Mouse (Mus musculus): Measurements from ENCODE around the gene Galnt10. TPM values are rescaled to one million over a fixed set of nuclear protein-coding genes. Genes with fewer than 3 reads are reported as not detected.
A peak's percentile ranks its signal among the peaks of the same experiment; 100 is the strongest.

Gene Galnt10
- 9.9 and 11.2 TPM in 2 replicates for polyA plus RNA-seq (2012; rRNA removed)

- Histone ChIP-seq H3K27me3 (ENCODE audit: control insufficient read depth, insufficient read depth, low read length) (no peaks in the 10 kb centered on the region; the same call in 1 of the 2 replicates), H3K27ac (ENCODE audit: insufficient read depth, low read length) (peak within 1 kb of the TSS; percentile 4; the same call in 1 of the 2 replicates), H3K4me3 (replicated peaks; ENCODE audit: insufficient read depth, low read depth, low read length) (peak within 1 kb of the TSS; percentile 67), H3K4me1 (ENCODE audit: control insufficient read depth, insufficient read depth, low read length) (no peaks in the 10 kb centered on the region)
- peak; percentile 81 to 87 for DNase-seq
- TF ChIP-seq CTCF (IDR thresholded peaks at IDR 0.05; ENCODE audit: borderline replicate concordance, insufficient read depth, low read depth, low read length) (peak; percentile 15; the same call in 1 of the 2 replicates), POLR2A (IDR thresholded peaks at IDR 0.05; ENCODE audit: borderline replicate concordance, insufficient read depth, low read length) (no peak)
- under 1% methylated on average over 60 of the region's 60 CpGs for WGBS
Observed at GRCm38 (mm10) chr11:57645018-57645559, at the start of gene Galnt10. Gene Galnt10 (plus strand): TSS chr11:57645442.

- no peak for DNase-seq
- no peak overlapping the region for H3K4me3 ChIP-seq (replicated peaks; ENCODE audit: insufficient read depth, low read depth, low read length)
- no peaks in the 10 kb centered on the region; the same call in 1 of the 2 replicates for H3K27me3 ChIP-seq (ENCODE audit: control insufficient read depth, insufficient read depth, low read length)
- TF ChIP-seq CTCF (IDR thresholded peaks at IDR 0.05; ENCODE audit: borderline replicate concordance, insufficient read depth, low read depth, low read length) (no peak), POLR2A (IDR thresholded peaks at IDR 0.05; ENCODE audit: borderline replicate concordance, insufficient read depth, low read length) (no peak)
- peaks cover 7% of the 10 kb centered on the region; the same call in 1 of the 2 replicates for H3K4me1 ChIP-seq (ENCODE audit: control insufficient read depth, insufficient read depth, low read length)
- H3K27ac ChIP-seq (ENCODE audit: insufficient read depth, low read length), result no peak overlapping the region
- WGBS, result 62% methylated on average over 5 of the region's 5 CpGs
Observed at GRCm38 (mm10) chr11:57595899-57596298, 49.3 kb upstream of the Galnt10 start.

GRCm38 (mm10) chr11:57598161-57598560, 47.1 kb upstream of the Galnt10 start:
- WGBS, result 11% methylated on average over 5 of the region's 5 CpGs
- peak in 1 of 2 experiments; percentile 12 for DNase-seq
- H3K27ac ChIP-seq (ENCODE audit: insufficient read depth, low read length), result no peak overlapping the region

GRCm38 (mm10) chr11:57599304-57599703, 45.9 kb upstream of the Galnt10 start:
- Histone ChIP-seq H3K27me3 (ENCODE audit: control insufficient read depth, insufficient read depth, low read length) (no peaks in the 10 kb centered on the region; the same call in 1 of the 2 replicates), H3K27ac (ENCODE audit: insufficient read depth, low read length) (no peak overlapping the region), H3K4me1 (ENCODE audit: control insufficient read depth, insufficient read depth, low read length) (peaks cover 19% of the 10 kb centered on the region), H3K4me3 (replicated peaks; ENCODE audit: insufficient read depth, low read depth, low read length) (no peak overlapping the region)
- no peak for DNase-seq
- WGBS, result 47% methylated on average over 6 of the region's 6 CpGs
- no peak for TF ChIP-seq POLR2A (IDR thresholded peaks at IDR 0.05; ENCODE audit: borderline replicate concordance, insufficient read depth, low read length)
- no peak for TF ChIP-seq CTCF (IDR thresholded peaks at IDR 0.05; ENCODE audit: borderline replicate concordance, insufficient read depth, low read depth, low read length)

More at GRCm38 (mm10) chr11:57598161-57598560, 47.1 kb upstream of the Galnt10 start:
- Histone ChIP-seq H3K4me1 (ENCODE audit: control insufficient read depth, insufficient read depth, low read length) (peaks cover 19% of the 10 kb centered on the region), H3K27me3 (ENCODE audit: control insufficient read depth, insufficient read depth, low read length) (no peaks in the 10 kb centered on the region; the same call in 1 of the 2 replicates), H3K4me3 (replicated peaks; ENCODE audit: insufficient read depth, low read depth, low read length) (no peak overlapping the region)
- TF ChIP-seq POLR2A (IDR thresholded peaks at IDR 0.05; ENCODE audit: borderline replicate concordance, insufficient read depth, low read length) (no peak), CTCF (IDR thresholded peaks at IDR 0.05; ENCODE audit: borderline replicate concordance, insufficient read depth, low read depth, low read length) (no peak)

GRCm38 (mm10) chr11:57600113-57600512, 45.1 kb upstream of the Galnt10 start:
- Histone ChIP-seq H3K27me3 (ENCODE audit: control insufficient read depth, insufficient read depth, low read length) (no peaks in the 10 kb centered on the region; the same call in 1 of the 2 replicates), H3K4me3 (replicated peaks; ENCODE audit: insufficient read depth, low read depth, low read length) (no peak overlapping the region), H3K27ac (ENCODE audit: insufficient read depth, low read length) (no peak overlapping the region), H3K4me1 (ENCODE audit: control insufficient read depth, insufficient read depth, low read length) (peaks cover 19% of the 10 kb centered on the region)
- WGBS, result 18% methylated on average over 8 of the region's 8 CpGs
- DNase-seq, result peak in 1 of 2 experiments; percentile 4
- TF ChIP-seq CTCF (IDR thresholded peaks at IDR 0.05; ENCODE audit: borderline replicate concordance, insufficient read depth, low read depth, low read length), result no peak
- TF ChIP-seq POLR2A (IDR thresholded peaks at IDR 0.05; ENCODE audit: borderline replicate concordance, insufficient read depth, low read length), result no peak

- H3K27me3 ChIP-seq (ENCODE audit: control insufficient read depth, insufficient read depth, low read length), result no peaks in the 10 kb centered on the region; the same call in 1 of the 2 replicates
- WGBS, result 2% methylated on average over 4 of the region's 4 CpGs
- H3K27ac ChIP-seq (ENCODE audit: insufficient read depth, low read length), result no peak overlapping the region
- H3K4me1 ChIP-seq (ENCODE audit: control insufficient read depth, insufficient read depth, low read length), result peaks cover 19% of the 10 kb centered on the region
- H3K4me3 ChIP-seq (replicated peaks; ENCODE audit: insufficient read depth, low read depth, low read length), result no peak overlapping the region
- DNase-seq, result peak; percentile 82 to 85
- TF ChIP-seq CTCF (IDR thresholded peaks at IDR 0.05; ENCODE audit: borderline replicate concordance, insufficient read depth, low read depth, low read length), result no peak
- no peak for TF ChIP-seq POLR2A (IDR thresholded peaks at IDR 0.05; ENCODE audit: borderline replicate concordance, insufficient read depth, low read length)
Observed at GRCm38 (mm10) chr11:57600621-57601121, 44.6 kb upstream of the Galnt10 start.

- Histone ChIP-seq H3K27me3 (ENCODE audit: control insufficient read depth, insufficient read depth, low read length) (no peaks in the 10 kb centered on the region; the same call in 1 of the 2 replicates), H3K4me1 (ENCODE audit: control insufficient read depth, insufficient read depth, low read length) (peaks cover 19% of the 10 kb centered on the region), H3K27ac (ENCODE audit: insufficient read depth, low read length) (no peak overlapping the region), H3K4me3 (replicated peaks; ENCODE audit: insufficient read depth, low read depth, low read length) (no peak overlapping the region)
- 65% methylated on average over 2 of the region's 2 CpGs for WGBS
- DNase-seq, result no peak
- TF ChIP-seq POLR2A (IDR thresholded peaks at IDR 0.05; ENCODE audit: borderline replicate concordance, insufficient read depth, low read length) (no peak), CTCF (IDR thresholded peaks at IDR 0.05; ENCODE audit: borderline replicate concordance, insufficient read depth, low read depth, low read length) (no peak)
Observed at GRCm38 (mm10) chr11:57601806-57602455, 43.3 kb upstream of the Galnt10 start.

Measured in cerebellum, adult 2 months (tissue).